Mouse (Mus musculus) limb, embryonic 12.5 days (tissue): ENCODE measurements around the gene Ankrd31. TPM values are rescaled to one million over a fixed set of nuclear protein-coding genes. Genes with fewer than 3 reads are reported as not detected.
"Not testable (repeated sequence)": the region's sequence is repeated elsewhere in the genome, so short reads cannot be mapped to it uniquely, and the experiment has no call there.

Experiments
- ATAC-seq: fragments of 200-750 bp; cut with Nextera tagmentation; 2 replicates; pipeline ENCODE4 v1.8.0; 2017; ENCODE audit warnings: low read depth, moderate TSS enrichment; ENCODE audit not compliant: insufficient number of reproducible peaks, insufficient read depth, low FRiP score, low TSS enrichment
- H3K27ac ChIP-seq: fragments of 300-500 bp; sonication (generic); 2 replicates; pipeline ENCODE4 v1.5.1; 2016; ENCODE audit warnings: mild to moderate bottlenecking, moderate library complexity
- H3K27me3 ChIP-seq: fragments of 300-500 bp; sonication (generic); 2 replicates; pipeline ENCODE4 v1.6.1; 2016; ENCODE audit warnings: mild to moderate bottlenecking, moderate library complexity
- H3K36me3 ChIP-seq: fragments of 300-500 bp; sonication (generic); 2 replicates; pipeline ENCODE4 v1.6.1; 2016; ENCODE audit warnings: mild to moderate bottlenecking, moderate library complexity
- H3K4me1 ChIP-seq: fragments of 300-500 bp; sonication (generic); replicated peaks from 2 replicates; pipeline ENCODE4 v1.6.1; 2016
- H3K4me2 ChIP-seq: fragments of 300-500 bp; sonication (generic); 2 replicates; pipeline ENCODE4 v1.6.1; 2016; ENCODE audit warnings: mild to moderate bottlenecking, moderate library complexity
- H3K4me3 ChIP-seq: fragments of 300-500 bp; sonication (generic); replicated peaks from 2 replicates; pipeline ENCODE4 v1.5.1; 2016; ENCODE audit warnings: mild to moderate bottlenecking
- H3K9ac ChIP-seq: fragments of 300-500 bp; sonication (generic); replicated peaks from 2 replicates; pipeline ENCODE4 v1.6.1; 2016; ENCODE audit warnings: mild to moderate bottlenecking, moderate library complexity
- H3K9me3 ChIP-seq: fragments of 300-500 bp; sonication (generic); 2 replicates; pipeline ENCODE4 v1.6.1; 2016; ENCODE audit warnings: mild to moderate bottlenecking, moderate library complexity
- WGBS: fragments of 180-500 bp; shearing (Covaris S2); methylation state at CpG from one replicate; pipeline ENCODE4 v1.1.7; 2016; 5-methylcytosine and 5-hydroxymethylcytosine counted together
- polyA plus RNA-seq: library from polyadenylated mRNA; unstranded; fragments of >200 nt; fragmentation: Nextera tagmentation; extraction: Ambion mirVana; gene quantifications from 2 replicates; pipeline ENCODE4 v1.2.1, GENCODE M21; 2016

Ankrd31 gene
- polyA plus RNA-seq, 1 experiment from 2014 or later: not detected

DNA sequence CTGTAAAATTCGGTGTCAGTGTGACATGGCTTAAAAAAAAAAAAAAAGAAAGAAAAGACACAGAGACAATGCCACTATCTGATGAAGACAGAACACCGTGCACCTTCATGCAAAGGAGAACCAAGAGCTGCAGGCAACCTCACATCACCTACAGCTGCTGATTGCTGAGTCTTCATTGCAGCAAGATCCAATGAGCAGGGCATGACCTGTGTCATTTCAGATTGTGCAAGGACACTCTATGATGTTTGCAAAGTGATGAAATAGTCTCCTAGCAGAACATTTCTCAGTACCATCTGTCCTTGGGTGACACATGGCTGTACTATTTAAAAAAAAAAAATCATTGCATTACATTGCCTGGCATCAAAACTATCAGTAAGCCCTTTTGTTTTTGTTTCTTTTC lies 5.2 kb upstream of the Ankrd31 start:
- H3K27me3 ChIP-seq: no peaks in the 10 kb centered on the region

DNA sequence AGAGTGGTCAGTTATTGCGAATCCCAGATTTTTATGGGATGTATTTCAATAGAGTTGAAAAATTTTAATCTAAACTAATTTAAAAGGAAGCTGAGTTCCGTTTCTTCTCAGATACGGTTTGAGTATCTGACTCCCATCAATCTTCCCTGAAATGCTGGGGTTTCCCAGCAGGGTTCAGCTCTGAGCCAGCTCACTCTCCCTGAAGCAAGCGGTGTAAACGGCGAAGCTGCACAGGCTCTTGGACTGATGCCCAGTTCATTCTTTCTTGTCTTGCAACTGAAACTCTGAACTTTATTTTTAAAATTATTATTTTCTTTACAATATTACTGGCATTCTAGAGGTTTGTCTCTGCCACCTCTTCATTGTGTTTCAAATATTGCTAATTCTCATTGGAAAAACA lies 2.0 kb upstream of the Ankrd31 start:
- no peaks in the 10 kb centered on the region for H3K36me3 ChIP-seq
- H3K9ac ChIP-seq: no peak overlapping the region
- H3K4me3 ChIP-seq: no peak overlapping the region
- H3K9me3 ChIP-seq: no peaks in the 10 kb centered on the region
- no peaks in the 10 kb centered on the region for H3K27me3 ChIP-seq
- 60% methylated on average over 6 of the region's 6 CpGs for WGBS
- no peaks in the 10 kb centered on the region for H3K4me1 ChIP-seq
- no peak overlapping the region for H3K27ac ChIP-seq
- no peak for ATAC-seq
- no peak overlapping the region for H3K4me2 ChIP-seq

More for the DNA sequence above, 5.2 kb upstream of the Ankrd31 start:
- 87% methylated on average over 2 of the region's 2 CpGs for WGBS
- no peak overlapping the region for H3K9ac ChIP-seq
- no peaks in the 10 kb centered on the region for H3K4me1 ChIP-seq
- H3K9me3 ChIP-seq: no peaks in the 10 kb centered on the region
- H3K4me3 ChIP-seq: no peak overlapping the region
- H3K36me3 ChIP-seq: no peaks in the 10 kb centered on the region
- no peak overlapping the region for H3K27ac ChIP-seq
- no peak for ATAC-seq
- no peak overlapping the region for H3K4me2 ChIP-seq

DNA sequence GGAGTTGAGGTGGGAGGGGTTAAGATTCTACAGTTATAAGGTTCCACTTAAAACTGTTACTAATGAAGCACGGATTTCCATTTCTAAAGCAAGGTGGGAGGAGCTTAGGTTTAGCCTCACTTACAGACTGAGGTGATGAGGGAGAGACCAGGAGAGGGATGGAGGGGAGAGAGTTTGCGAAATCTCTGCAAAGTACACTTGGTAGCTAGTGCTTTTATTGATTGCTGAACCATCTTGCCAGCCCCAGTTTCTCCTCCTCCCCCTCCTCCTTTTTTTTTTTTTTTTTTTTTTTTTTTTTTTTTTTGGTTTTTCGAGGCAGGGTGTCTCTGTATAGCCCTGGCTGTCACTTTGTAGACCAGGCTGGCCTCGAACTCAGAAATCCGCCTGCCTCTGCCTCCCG lies 1.8 kb downstream of the Ankrd31 start:
- Histone ChIP-seq H3K9me3 (no peaks in the 10 kb centered on the region), H3K4me1 (no peaks in the 10 kb centered on the region), H3K4me3 (no peak overlapping the region), H3K9ac (no peak overlapping the region), H3K36me3 (no peaks in the 10 kb centered on the region), H3K4me2 (no peak overlapping the region), H3K27ac (no peak overlapping the region), H3K27me3 (no peaks in the 10 kb centered on the region)
- ATAC-seq: no peak
- WGBS: 85% methylated on average over 6 of the region's 6 CpGs

GRCm38 (mm10) chr13:96760848-96761247 lies 12.8 kb downstream of the Ankrd31 start:
- Histone ChIP-seq H3K27ac (no peak overlapping the region), H3K4me1 (no peaks in the 10 kb centered on the region), H3K9me3 (no peaks in the 10 kb centered on the region), H3K36me3 (no peaks in the 10 kb centered on the region), H3K9ac (no peak overlapping the region), H3K4me3 (no peak overlapping the region), H3K27me3 (no peaks in the 10 kb centered on the region), H3K4me2 (no peak overlapping the region)
- 80% methylated on average over 2 of the region's 2 CpGs for WGBS
- ATAC-seq: no peak

DNA sequence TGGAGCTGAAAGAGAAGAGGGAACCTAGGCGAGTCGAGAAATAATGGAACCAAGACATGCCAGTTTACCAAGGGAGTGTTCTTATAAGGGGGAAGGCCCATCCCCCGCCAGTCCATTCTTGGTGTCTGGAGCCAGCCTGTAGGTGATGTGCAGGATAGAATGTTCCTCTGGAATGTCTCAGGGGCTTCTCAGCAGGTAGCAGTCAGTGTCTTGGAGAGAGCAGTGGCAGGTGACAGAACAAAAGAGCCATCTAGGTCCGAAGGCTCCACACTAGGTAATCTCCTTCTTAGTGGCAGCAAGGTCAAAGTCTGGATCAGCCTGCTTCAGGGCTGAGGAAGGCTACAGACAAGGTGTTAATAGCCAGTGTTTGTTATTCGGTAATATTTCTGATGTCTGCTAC lies 38.0 kb downstream of the Ankrd31 start:
- H3K4me1 ChIP-seq, H3K9ac ChIP-seq, ATAC-seq, H3K4me2 ChIP-seq, H3K27me3 ChIP-seq, H3K27ac ChIP-seq, H3K4me3 ChIP-seq, H3K36me3 ChIP-seq, H3K9me3 ChIP-seq: not testable (repeated sequence)
- WGBS: 90% methylated on average over 5 of the region's 5 CpGs

GRCm38 (mm10) chr13:96793451-96793850 lies 45.4 kb downstream of the Ankrd31 start:
- no peak for ATAC-seq
- Histone ChIP-seq H3K4me2 (no peak overlapping the region), H3K9ac (no peak overlapping the region), H3K27ac (no peak overlapping the region), H3K27me3 (no peaks in the 10 kb centered on the region), H3K4me3 (no peak overlapping the region), H3K4me1 (no peaks in the 10 kb centered on the region), H3K36me3 (no peaks in the 10 kb centered on the region), H3K9me3 (no peaks in the 10 kb centered on the region)
- WGBS: 86% methylated on average over 2 of the region's 2 CpGs

- Histone ChIP-seq H3K4me3 (no peak overlapping the region), H3K4me2 (no peak overlapping the region), H3K9ac (no peak overlapping the region), H3K4me1 (no peaks in the 10 kb centered on the region), H3K27ac (no peak overlapping the region), H3K36me3 (no peaks in the 10 kb centered on the region), H3K9me3 (no peaks in the 10 kb centered on the region), H3K27me3 (no peaks in the 10 kb centered on the region)
- 77% methylated on average over 3 of the region's 3 CpGs for WGBS
- no peak for ATAC-seq
These were observed 47.2 kb downstream of the Ankrd31 start for GRCm38 (mm10) chr13:96795301-96795700.

GRCm38 (mm10) chr13:96797500-96797899 lies 49.4 kb downstream of the Ankrd31 start:
- WGBS: 82% methylated on average over 2 of the region's 2 CpGs

GRCm38 (mm10) chr13:96849752-96850151 lies 101.7 kb downstream of the Ankrd31 start:
- 78% methylated on average over 1 of the region's 1 CpGs for WGBS
- Histone ChIP-seq H3K9ac (no peak overlapping the region), H3K4me2 (no peak overlapping the region), H3K36me3 (no peaks in the 10 kb centered on the region), H3K9me3 (no peaks in the 10 kb centered on the region), H3K4me3 (no peak overlapping the region), H3K4me1 (no peaks in the 10 kb centered on the region), H3K27ac (no peak overlapping the region), H3K27me3 (no peaks in the 10 kb centered on the region)
- no peak for ATAC-seq

More at GRCm38 (mm10) chr13:96797500-96797899, 49.4 kb downstream of the Ankrd31 start:
- ATAC-seq: no peak
- Histone ChIP-seq H3K4me3 (no peak overlapping the region), H3K9ac (no peak overlapping the region), H3K4me2 (no peak overlapping the region), H3K27ac (no peak overlapping the region), H3K4me1 (no peaks in the 10 kb centered on the region), H3K36me3 (no peaks in the 10 kb centered on the region), H3K27me3 (no peaks in the 10 kb centered on the region), H3K9me3 (no peaks in the 10 kb centered on the region)

DNA sequence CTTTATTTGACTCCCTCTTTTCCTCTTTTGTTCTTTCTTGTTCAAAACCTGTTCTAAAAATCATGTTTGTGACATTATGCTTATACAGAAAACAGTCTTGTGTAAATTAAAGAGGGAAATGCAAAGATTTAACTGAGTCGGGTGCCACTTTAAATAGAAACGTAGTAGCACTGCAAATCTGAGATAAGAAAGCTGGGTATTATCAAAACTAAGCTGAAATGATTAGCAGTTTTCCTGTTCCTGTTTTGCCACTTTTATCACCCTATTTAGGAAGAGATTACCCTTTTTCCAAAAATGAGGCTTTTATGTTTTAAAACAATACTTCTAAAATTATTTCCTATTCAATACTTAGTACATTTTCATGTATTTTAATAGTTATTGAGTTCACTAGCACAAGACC lies 104.1 kb downstream of the Ankrd31 start:
- 72% methylated on average over 2 of the region's 2 CpGs for WGBS

DNA sequence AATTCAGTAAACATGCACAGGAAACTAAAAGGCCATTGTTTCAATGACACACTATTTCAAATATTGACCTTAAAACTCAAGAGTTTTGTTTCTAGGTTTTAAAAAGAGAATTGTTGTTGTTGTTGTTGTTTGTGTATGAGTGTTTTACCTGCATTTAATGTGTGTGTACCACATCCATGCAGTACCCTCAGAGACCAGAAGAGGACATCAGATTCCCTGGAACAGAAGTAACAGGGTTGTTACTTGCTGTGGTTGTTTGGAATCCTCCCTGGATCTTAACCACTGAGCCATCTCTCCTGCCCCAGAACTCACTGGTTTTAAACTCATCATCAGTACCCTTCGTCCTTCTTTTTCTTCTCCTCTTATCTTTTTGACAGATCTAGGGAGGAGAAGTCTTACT lies 105.2 kb downstream of the Ankrd31 start:
- WGBS: 50% methylated on average over 1 of the region's 1 CpGs
- no peaks in the 10 kb centered on the region for H3K9me3 ChIP-seq
- no peak overlapping the region for H3K4me3 ChIP-seq
- H3K27me3 ChIP-seq: no peaks in the 10 kb centered on the region
- H3K27ac ChIP-seq: no peak overlapping the region
- no peak overlapping the region for H3K4me2 ChIP-seq
- no peaks in the 10 kb centered on the region for H3K4me1 ChIP-seq
- H3K9ac ChIP-seq: no peak overlapping the region
- ATAC-seq: no peak
- H3K36me3 ChIP-seq: no peaks in the 10 kb centered on the region

More for the DNA sequence above, 104.1 kb downstream of the Ankrd31 start:
- Histone ChIP-seq H3K36me3 (no peaks in the 10 kb centered on the region), H3K4me1 (no peaks in the 10 kb centered on the region), H3K27ac (no peak overlapping the region), H3K4me2 (no peak overlapping the region), H3K27me3 (no peaks in the 10 kb centered on the region), H3K4me3 (no peak overlapping the region), H3K9me3 (no peaks in the 10 kb centered on the region), H3K9ac (no peak overlapping the region)
- ATAC-seq: no peak

- Histone ChIP-seq H3K9me3 (no peaks in the 10 kb centered on the region), H3K4me2 (no peak overlapping the region), H3K4me1 (no peaks in the 10 kb centered on the region), H3K27ac (no peak overlapping the region), H3K27me3 (no peaks in the 10 kb centered on the region), H3K9ac (no peak overlapping the region), H3K4me3 (no peak overlapping the region), H3K36me3 (no peaks in the 10 kb centered on the region)
- no peak for ATAC-seq
- 19% methylated on average over 3 of the region's 3 CpGs for WGBS
These were observed 107.1 kb downstream of the Ankrd31 start for GRCm38 (mm10) chr13:96855191-96855590.
